Mouse (Mus musculus) urinary bladder, postnatal 25 days (tissue): ENCODE measurements around the gene Oas2.
A peak's percentile ranks its signal among the peaks of the same experiment; 100 is the strongest.
"Not testable (repeated sequence)": the region's sequence is repeated elsewhere in the genome, so short reads cannot be mapped to it uniquely, and the experiment has no call there.

ENCODE experiments used
- DNase-seq: peaks from one replicate; pipeline ENCODE4 v3.0.0; 2022; ENCODE audit warnings: low spot score

Oas2 gene

GRCm38 (mm10) chr5:120749688-120750087 lies at the start of gene Oas2:
TSS of gene Oas2 (minus strand) at chr5:120749853.
- no peak for DNase-seq

GRCm38 (mm10) chr5:120798943-120799342 lies 49.3 kb upstream of the Oas2 start:
- DNase-seq, result not testable (repeated sequence)

- DNase-seq, result not testable (repeated sequence)
These were observed 48.5 kb upstream of the Oas2 start for GRCm38 (mm10) chr5:120798147-120798546.

- DNase-seq, result not testable (repeated sequence)
These were observed 45.9 kb upstream of the Oas2 start, which contains the start of gene Oas1e for GRCm38 (mm10) chr5:120795480-120796034. TSS of gene Oas1e (minus strand) at chr5:120795530.

- DNase-seq, result peak; percentile 33
These were observed 43.4 kb upstream of the Oas2 start for GRCm38 (mm10) chr5:120793043-120793442.

- no peak for DNase-seq
These were observed 37.4 kb upstream of the Oas2 start for GRCm38 (mm10) chr5:120787042-120787441.

- no peak for DNase-seq
These were observed 32.8 kb upstream of the Oas2 start for GRCm38 (mm10) chr5:120782446-120782845.

GRCm38 (mm10) chr5:120781646-120782045 lies 32.0 kb upstream of the Oas2 start:
- DNase-seq, result no peak

- no peak for DNase-seq
These were observed 30.3 kb upstream of the Oas2 start for GRCm38 (mm10) chr5:120779922-120780321.

GRCm38 (mm10) chr5:120778941-120779340 lies 29.3 kb upstream of the Oas2 start:
- DNase-seq, result no peak

- DNase-seq, result no peak
These were observed 27.8 kb upstream of the Oas2 start, which contains the start of gene Oas3 for GRCm38 (mm10) chr5:120777478-120777877. TSS of gene Oas3 (minus strand) at chr5:120777661.

GRCm38 (mm10) chr5:120776801-120777200 lies 27.1 kb upstream of the Oas2 start:
- DNase-seq, result no peak

GRCm38 (mm10) chr5:120775287-120775985 lies 25.8 kb upstream of the Oas2 start:
- DNase-seq, result no peak

GRCm38 (mm10) chr5:120769396-120769795 lies 19.7 kb upstream of the Oas2 start:
- no peak for DNase-seq

- DNase-seq, result no peak
These were observed 15.4 kb upstream of the Oas2 start for GRCm38 (mm10) chr5:120765010-120765409.

GRCm38 (mm10) chr5:120761901-120762300 lies 12.2 kb upstream of the Oas2 start:
- no peak for DNase-seq

GRCm38 (mm10) chr5:120754215-120754614 lies 4.6 kb upstream of the Oas2 start:
- no peak for DNase-seq

GRCm38 (mm10) chr5:120752786-120753185 lies 3.1 kb upstream of the Oas2 start:
- DNase-seq, result no peak

- DNase-seq, result no peak
These were observed 1.6 kb upstream of the Oas2 start for GRCm38 (mm10) chr5:120751206-120751605.

GRCm38 (mm10) chr5:120746451-120746850 lies 3.2 kb downstream of the Oas2 start:
- DNase-seq, result peak; percentile 19

GRCm38 (mm10) chr5:120742125-120742524 lies 7.5 kb downstream of the Oas2 start:
- no peak for DNase-seq

- no peak for DNase-seq
These were observed 15.2 kb downstream of the Oas2 start for GRCm38 (mm10) chr5:120734380-120734990.

GRCm38 (mm10) chr5:120733696-120734095 lies 16.0 kb downstream of the Oas2 start:
- DNase-seq, result no peak
